Mouse (Mus musculus): ENCODE measurements at regions not wholly inside any gene's neighbourhood (a gene's known extent, or its start where the extent isn't known, plus 50 kb on each side); places are given as distances from the start of the nearest gene placed in this dataset.

- DNase-seq: no peak
Observed at GRCm38 (mm10) chr6:133904501-133904900, 50.9 kb upstream of the Kap start.

GRCm38 (mm10) chr6:133934667-133935066 is 81.1 kb upstream of the Kap start:
- DNase-seq: no peak

GRCm38 (mm10) chr6:133935671-133936070 is 82.1 kb upstream of the Kap start:
- no peak for DNase-seq

- no peak for DNase-seq
Observed at GRCm38 (mm10) chr6:133959902-133960634, 75.4 kb upstream of the Etv6 start.

- peak; percentile 54 for DNase-seq
Observed at GRCm38 (mm10) chr6:133960713-133961112, 74.8 kb upstream of the Etv6 start.

DNA sequence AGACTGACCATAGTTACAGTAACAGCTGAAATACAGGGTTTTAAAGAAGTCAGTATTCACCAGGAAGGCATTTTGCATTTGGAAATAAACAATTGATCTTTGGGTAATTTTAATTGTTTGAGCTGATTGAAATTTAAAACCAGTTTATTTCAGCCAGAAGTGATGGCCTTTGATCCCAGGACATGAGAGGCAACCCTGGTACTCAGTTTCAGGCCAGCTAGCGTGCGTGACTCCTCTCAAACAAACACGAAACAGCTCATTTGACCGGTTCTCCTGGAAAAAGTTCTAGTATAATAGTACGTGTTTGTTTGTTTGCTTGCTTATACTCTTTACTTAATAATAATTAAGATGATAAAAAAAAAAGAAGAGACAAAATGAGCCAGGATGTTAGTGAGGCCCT is 72.9 kb upstream of the Etv6 start:
- no peak for DNase-seq

GRCm38 (mm10) chr6:133963264-133963663 is 72.2 kb upstream of the Etv6 start:
- DNase-seq: no peak

GRCm38 (mm10) chr6:133967286-133967685 is 68.2 kb upstream of the Etv6 start:
- DNase-seq: no peak

DNA sequence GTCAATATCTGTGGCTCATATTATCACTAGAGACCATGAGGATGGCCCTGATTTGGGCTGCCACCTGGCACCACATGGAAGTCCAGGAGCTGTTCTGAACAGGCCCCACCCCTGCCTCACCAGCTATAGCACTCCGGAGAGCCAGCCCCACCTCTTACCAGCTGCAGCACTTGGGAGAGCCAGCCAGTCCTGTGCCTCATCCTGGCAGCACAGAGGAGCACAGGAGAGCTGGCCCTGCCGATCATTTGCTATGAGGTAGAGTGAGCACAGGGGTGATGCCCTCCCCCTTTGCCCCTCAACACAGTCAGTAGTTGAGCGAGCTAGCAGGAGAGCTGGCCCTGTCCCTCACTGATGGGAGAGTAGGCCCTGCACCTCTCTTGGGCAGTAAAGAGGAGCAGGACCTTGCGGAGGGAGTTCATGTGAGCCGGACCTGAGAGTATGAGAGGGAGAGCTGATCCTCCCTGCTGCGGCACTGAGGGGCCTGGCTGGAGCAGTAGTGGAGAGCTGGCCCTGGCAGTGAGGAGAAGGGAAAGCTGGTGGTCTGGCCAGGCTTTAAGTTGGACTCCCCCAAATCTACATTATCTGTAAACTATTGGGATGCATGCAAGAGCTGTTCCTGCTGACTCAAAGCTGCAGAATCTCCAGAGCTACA is 63.3 kb upstream of the Etv6 start:
- no peak for DNase-seq

GRCm38 (mm10) chr6:133973205-133973838 is 62.2 kb upstream of the Etv6 start:
- DNase-seq: no peak

DNA sequence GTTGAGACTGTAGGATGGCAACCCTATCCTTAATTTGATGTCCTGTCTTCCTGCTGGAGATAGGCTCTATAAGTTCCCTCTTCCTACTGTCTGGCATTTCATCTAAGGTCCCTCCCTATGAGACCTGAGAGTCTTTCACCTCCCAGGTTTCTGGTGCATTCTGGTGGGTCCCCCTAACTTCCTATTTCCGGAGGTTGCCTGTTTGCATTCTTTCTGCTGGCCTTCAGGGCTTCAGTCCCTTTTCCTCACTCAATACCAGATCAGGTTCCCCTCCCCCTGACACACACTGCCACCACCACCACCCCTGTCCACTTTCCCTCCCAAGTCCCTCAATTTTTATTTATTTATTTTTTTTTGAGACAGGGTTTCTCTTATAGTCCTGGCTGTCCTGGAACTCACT is 59.5 kb upstream of the Etv6 start:
- DNase-seq: no peak

DNA sequence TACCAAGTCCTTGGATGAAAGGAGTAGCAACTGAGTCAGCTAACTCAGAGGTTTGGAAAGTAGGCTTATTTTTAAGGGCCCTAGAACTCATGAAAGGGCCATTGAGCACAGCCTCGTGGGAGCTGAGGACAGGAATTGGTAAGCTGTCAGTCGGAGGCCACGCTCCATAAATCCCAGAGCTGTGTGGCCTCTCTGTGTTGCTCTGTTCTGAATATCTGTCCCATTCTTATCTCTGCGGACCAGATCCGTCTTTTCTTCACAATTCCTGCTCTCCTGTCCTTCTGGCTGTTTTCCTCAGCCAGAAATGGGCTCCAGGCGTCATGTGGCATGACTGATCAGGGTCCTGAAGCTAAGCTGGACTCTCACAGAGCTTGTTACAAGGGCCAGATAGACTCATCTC is 58.6 kb upstream of the Etv6 start:
- no peak for DNase-seq

GRCm38 (mm10) chr6:133983804-133984514 is 51.5 kb upstream of the Etv6 start:
- DNase-seq: no peak

DNA sequence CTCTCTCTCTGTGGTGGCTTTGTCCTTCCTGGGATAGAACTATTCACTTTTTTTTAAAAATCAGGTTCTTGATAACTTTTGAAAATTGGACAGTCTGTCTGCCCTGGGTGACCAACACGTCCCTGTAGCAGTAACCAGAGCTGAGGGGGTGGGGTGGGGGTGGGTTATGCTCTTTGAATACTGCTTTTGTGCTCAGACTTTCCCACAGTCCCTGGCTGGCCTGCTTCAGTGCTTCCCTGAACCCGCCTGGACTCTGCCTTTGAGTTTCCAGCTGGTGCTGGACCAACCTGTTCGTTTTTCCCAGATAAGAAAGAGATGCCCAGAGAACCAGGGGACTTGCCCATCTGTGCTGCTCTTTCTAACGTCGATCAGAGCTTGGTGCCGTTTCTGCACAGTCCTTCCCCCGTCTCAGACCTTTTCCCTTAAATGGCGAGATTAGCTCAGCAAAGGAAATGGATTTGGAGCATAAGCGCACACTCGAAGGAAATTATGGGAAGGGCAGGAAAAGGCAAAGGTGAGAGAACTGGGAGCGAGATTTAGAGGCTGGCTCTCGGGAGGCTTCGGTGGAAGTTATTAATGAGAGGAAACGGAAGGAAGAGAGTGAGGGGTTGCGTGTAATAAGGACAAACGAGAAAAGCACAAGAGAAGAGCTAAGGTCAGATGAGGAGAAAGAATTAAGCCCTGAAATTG is 50.7 kb upstream of the Etv6 start:
- no peak for DNase-seq
